Mouse (Mus musculus) hindbrain, embryonic 12.5 days (tissue): ENCODE results near the gene Msi2. TPM values are rescaled to one million over a fixed set of nuclear protein-coding genes. Genes with fewer than 3 reads are reported as not detected.

ENCODE experiments used
- ATAC-seq: fragments of 200-750 bp; cut with Nextera tagmentation; 2 replicates; pipeline ENCODE4 v1.8.0; 2017; ENCODE audit warnings: moderate TSS enrichment; ENCODE audit not compliant: low FRiP score
- H3K27ac ChIP-seq: fragments of 300-500 bp; sonication (generic); 2 replicates; pipeline ENCODE4 v1.5.1; 2016; ENCODE audit warnings: mild to moderate bottlenecking
- H3K27me3 ChIP-seq: fragments of 300-500 bp; sonication (generic); 2 replicates; pipeline ENCODE4 v1.6.1; 2016; ENCODE audit warnings: mild to moderate bottlenecking
- H3K36me3 ChIP-seq: fragments of 300-500 bp; sonication (generic); 2 replicates; pipeline ENCODE4 v1.6.1; 2016; ENCODE audit warnings: mild to moderate bottlenecking
- H3K4me1 ChIP-seq: fragments of 300-500 bp; sonication (generic); 2 replicates; pipeline ENCODE4 v1.6.1; 2016
- H3K4me2 ChIP-seq: fragments of 300-500 bp; sonication (generic); replicated peaks from 2 replicates; pipeline ENCODE4 v1.6.1; 2016; ENCODE audit warnings: mild to moderate bottlenecking
- H3K4me3 ChIP-seq: fragments of 300-500 bp; sonication (generic); 2 replicates; pipeline ENCODE4 v1.5.1; 2016; ENCODE audit warnings: mild to moderate bottlenecking
- H3K9ac ChIP-seq: fragments of 300-500 bp; sonication (generic); 2 replicates; pipeline ENCODE4 v1.6.1; 2016; ENCODE audit warnings: mild to moderate bottlenecking, moderate library complexity
- H3K9me3 ChIP-seq: fragments of 300-500 bp; sonication (generic); replicated peaks from 2 replicates; pipeline ENCODE4 v1.6.1; 2016; ENCODE audit warnings: mild to moderate bottlenecking
- WGBS: fragments of 180-500 bp; shearing (Covaris S2); methylation state at CpG from one replicate; pipeline ENCODE4 v1.1.7; 2016; 5-methylcytosine and 5-hydroxymethylcytosine counted together
- microRNA-seq: library from miRNA; unstranded; fragments of <30 nt; microRNA quantifications from one replicate; pipeline ENCODE4, GENCODE M21; 2017
- polyA plus RNA-seq: library from polyadenylated mRNA; unstranded; fragments of >200 nt; fragmentation: Nextera tagmentation; extraction: Ambion mirVana; gene quantifications from 2 replicates; pipeline ENCODE4 v1.2.1, GENCODE M21; 2016

The Msi2 gene
- polyA plus RNA-seq, 1 experiment from 2014 or later: 35.9 TPM

DNA sequence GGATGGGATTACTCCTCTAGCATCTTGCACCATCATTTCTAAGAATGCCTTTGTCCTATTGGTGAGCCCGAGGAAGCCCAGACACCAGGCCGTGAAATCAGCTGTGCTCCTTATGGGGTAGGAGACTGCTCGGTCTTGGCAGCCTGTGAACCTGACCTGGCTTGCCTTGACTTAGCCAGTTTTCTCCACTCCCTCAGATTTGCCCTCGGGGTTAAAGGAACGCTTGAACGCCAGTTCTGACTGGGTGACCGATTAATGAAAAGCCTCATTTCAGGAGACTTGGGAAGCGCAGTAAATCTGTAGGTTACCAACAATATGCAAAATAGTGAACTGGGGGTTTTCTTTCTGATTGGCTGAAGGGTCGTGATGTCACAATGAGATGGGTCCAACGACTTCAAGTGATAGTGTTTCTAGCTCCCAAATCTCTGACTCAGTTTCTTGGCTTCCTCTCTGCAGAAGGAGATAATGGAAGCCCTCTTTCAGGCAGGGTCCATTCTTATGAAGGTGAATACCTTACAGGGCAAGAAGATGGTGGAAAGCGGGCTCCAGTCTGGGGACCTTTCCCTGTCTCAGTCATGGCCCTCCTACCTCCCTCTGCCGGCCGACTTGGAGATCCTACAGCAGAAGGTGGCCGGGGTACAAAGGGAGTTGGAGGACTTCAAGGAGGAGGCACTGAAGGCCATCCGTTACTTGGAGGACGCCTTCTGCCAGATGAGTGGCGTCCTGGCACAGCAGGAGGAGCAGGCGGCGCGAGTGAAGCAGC lies 424.5 kb downstream of the Msi2 start, which contains the start of gene Ccdc182:
Gene Ccdc182, plus strand, starts transcription at position 428 of the 763 bp plus-strand sequence.
- Histone ChIP-seq H3K27ac (peak within 1 kb of the TSS; percentile 71), H3K9me3 (no peaks in the 10 kb centered on the region; the same call in 1 of the 2 replicates), H3K4me3 (peak within 1 kb of the TSS; percentile 16), H3K27me3 (no peaks in the 10 kb centered on the region), H3K4me2 (peak within 1 kb of the TSS; percentile 44), H3K4me1 (peaks cover 54% of the 10 kb centered on the region), H3K9ac (peak within 1 kb of the TSS; percentile 45), H3K36me3 (no peaks in the 10 kb centered on the region)
- 26% methylated on average over 20 of the region's 20 CpGs for WGBS
- peak; percentile 29; the same call in 1 of the 2 replicates for ATAC-seq

DNA sequence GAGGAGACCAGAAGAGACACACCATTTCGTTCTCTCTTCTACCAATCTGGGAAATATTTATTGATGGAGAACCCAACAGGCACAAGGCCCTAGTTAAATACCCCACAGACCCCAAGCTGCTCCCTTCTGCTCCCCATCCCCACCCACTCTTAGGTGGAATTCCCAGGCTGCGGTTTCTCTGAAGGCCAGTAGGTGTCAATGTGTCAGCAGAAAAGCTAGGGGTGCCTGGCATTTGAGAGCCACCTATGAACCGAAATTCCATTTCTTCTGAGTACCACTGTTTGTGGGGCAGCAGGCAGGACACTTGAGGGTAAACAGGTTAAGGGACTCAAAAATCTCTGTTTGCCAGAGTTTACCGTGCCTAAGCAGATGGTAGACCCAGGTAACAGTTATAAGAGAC lies 426.6 kb downstream of the Msi2 start:
- no peak for ATAC-seq
- Histone ChIP-seq H3K27ac (no peak overlapping the region), H3K9ac (no peak overlapping the region), H3K4me1 (peaks cover 52% of the 10 kb centered on the region), H3K4me2 (no peak overlapping the region), H3K36me3 (no peaks in the 10 kb centered on the region), H3K9me3 (no peaks in the 10 kb centered on the region), H3K4me3 (no peak overlapping the region), H3K27me3 (no peaks in the 10 kb centered on the region)
- WGBS: 40% methylated on average over 4 of the region's 4 CpGs

DNA sequence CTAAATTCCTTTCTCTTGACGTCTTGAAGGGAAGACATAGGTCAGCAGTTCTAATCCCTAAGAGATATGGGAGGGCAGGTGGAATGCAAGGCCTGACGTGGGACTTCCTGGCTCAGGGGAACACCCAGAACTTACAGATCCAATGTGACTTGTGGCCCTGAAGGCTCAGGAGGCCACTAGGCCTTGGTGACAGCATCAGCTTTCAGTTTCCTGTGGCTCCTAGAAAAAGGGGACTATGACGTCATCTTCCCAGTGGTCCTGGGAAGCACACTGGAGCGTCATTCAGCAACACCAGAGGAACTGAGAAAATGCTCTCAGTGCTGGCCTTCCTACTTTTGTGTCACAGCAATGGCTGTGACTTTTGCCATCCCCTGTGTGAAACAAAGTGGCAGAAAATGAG lies 427.1 kb downstream of the Msi2 start:
- H3K27ac ChIP-seq: 0 out of 2 replicates have a peak overlapping the region, but pooled peaks have one; percentile 23
- WGBS: 58% methylated on average over 4 of the region's 4 CpGs
- no peak overlapping the region for H3K9ac ChIP-seq
- no peaks in the 10 kb centered on the region for H3K27me3 ChIP-seq
- H3K4me1 ChIP-seq: peaks cover 51% of the 10 kb centered on the region
- no peaks in the 10 kb centered on the region for H3K36me3 ChIP-seq
- H3K9me3 ChIP-seq: no peaks in the 10 kb centered on the region
- H3K4me2 ChIP-seq: no peak overlapping the region
- no peak overlapping the region for H3K4me3 ChIP-seq
- ATAC-seq: no peak

Small RNA genes within 50 kb of the gene (microRNA-seq; reads per million reads assigned to microRNA genes)
- gene Mir378b: not detected

Other genes with a start within 250 kb of the Msi2 start
- 21.8 and 22.3 TPM in 2 replicates for gene Akap1, start 146.1 kb upstream of the Msi2 start, polyA plus RNA-seq
- gene Scpep1, start 237.0 kb upstream of the Msi2 start, polyA plus RNA-seq: 44.1 and 46.2 TPM in 2 replicates
- not detected in 2 replicates for gene Elobl, start 248.4 kb upstream of the Msi2 start, polyA plus RNA-seq